Mouse (Mus musculus): ENCODE results near the gene Adh6a.

The Adh6a gene

DNA sequence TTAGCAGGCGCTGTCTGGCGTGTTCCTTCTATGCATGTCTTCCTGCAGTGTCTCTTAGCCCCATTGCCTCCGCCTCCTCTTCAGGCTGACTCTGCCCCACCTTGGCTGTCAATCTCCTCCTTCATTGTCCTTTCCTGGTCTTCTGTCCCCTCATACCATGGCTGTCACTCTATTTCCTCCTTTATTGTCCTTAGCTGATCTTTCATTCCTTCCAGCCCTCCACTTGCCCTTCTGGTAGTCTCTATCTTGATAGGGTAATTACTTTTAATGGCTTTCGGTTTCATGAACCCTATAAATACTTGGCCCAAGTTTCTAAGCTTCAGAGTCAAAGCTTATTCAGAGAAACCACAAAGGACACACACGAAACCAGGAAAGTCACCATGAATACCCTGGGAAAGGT is at the start of gene Adh6a:
TSS of gene Adh6a (plus strand) at position 322 of the 400 bp plus-strand sequence.
- DNase-seq (ENCODE audit: low spot score in 2 of 2) = no peak

- DNase-seq (ENCODE audit: low spot score in 2 of 2) = peak in 1 of 2 experiments; percentile 40
These were observed 48.4 kb upstream of the Adh6a start for GRCm38 (mm10) chr3:138264648-138265047.

GRCm38 (mm10) chr3:138270507-138270906 is 42.6 kb upstream of the Adh6a start:
- DNase-seq (ENCODE audit: low spot score in 2 of 2) = no peak

DNA sequence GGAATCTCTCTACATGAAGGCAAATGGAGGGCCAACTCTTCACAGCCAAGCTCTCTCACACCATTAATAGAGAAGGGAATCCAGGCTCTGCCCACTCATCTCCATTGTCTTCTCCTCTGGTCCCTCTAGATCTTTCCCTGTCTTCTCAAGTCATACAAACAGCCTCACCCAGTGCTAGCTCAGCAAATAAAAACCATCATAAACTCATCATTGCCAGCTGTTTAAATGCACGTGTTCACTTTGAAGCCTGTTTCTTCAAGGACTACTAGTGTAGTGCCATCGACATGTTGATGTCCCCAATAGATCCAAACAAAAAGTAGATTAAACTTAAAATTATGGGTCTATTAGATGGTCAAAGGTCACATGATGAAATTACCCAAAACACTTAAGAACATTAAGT is 41.8 kb upstream of the Adh6a start:
- DNase-seq (ENCODE audit: low spot score in 2 of 2) = no peak

DNA sequence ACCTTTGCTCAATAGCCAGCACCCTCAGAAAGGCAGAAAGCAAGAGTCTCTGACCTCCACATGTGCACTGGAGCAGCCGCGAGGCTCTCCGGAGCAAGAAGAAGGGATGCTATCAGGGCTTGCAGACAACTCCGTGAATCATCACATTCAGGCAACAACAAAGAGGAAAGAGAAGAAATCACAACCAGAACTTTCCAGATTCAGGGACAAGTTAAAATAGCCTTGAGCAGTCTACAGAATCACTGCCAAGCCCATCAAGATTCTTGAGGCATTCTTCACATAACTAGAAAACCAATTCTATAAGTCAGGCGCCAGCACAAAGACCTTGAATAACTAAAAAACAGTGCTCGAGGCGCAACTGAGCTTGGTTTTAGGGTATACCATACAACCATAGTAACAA is 40.0 kb upstream of the Adh6a start:
- no peak for DNase-seq (ENCODE audit: low spot score in 2 of 2)

DNA sequence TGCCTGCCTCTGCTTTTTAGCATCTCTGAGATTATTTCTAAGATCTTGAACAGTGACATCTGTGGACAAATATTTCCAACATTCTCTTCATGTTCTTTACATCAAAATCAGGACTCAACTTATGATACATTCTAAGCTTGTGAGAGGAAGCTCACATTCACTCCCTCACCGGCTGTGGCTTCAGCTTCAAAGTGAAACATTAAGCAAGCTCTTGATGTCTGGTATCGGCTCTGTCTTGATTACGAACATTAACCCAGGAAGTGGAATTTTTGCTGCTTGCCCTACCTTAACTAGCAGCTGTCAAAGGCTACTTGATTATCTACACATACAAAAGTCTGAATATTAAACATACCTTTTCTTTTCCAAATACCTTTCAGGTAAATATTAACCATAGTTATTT is 38.0 kb upstream of the Adh6a start:
- DNase-seq (ENCODE audit: low spot score in 2 of 2) = no peak

DNA sequence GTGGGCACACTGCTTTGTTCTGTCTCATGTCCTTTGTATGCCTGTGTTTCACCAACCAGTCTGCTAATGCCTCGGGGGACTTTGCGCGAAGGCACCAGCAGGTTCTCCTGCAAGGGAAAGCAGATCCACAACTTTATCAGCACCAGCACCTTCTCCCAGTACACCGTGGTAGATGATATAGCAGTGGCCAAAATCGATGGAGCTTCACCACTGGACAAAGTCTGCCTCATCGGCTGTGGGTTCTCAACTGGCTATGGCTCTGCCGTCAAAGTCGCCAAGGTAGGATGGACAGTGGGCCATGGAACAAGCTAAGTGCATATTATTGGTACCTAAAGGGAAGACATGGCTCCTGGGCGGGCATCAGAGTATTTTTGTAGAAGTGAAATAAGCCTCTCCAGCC is 30.5 kb upstream of the Adh6a start:
- DNase-seq (ENCODE audit: low spot score in 2 of 2) = no peak

GRCm38 (mm10) chr3:138283831-138284230 is 29.3 kb upstream of the Adh6a start:
- no peak for DNase-seq (ENCODE audit: low spot score in 2 of 2)

DNA sequence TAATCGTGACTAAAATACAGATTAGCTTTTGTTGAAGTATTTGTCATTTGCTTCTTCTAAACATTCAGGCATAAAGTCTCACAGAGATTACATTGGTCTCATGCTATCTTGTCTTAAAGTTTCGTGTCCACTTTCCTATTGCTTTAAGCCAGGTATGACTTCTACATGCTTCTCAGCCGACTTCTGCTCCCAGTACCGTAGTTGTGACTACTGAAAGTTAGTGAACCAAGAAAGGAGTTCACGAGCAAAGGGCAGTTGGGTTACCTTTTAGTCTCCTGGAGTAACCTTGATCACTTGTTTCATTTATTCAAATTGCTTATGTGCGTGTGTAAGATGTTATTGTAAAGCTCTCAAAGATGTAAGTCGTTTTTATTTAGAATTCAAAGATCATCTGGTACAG is 27.1 kb upstream of the Adh6a start:
- DNase-seq (ENCODE audit: low spot score in 2 of 2) = no peak

DNA sequence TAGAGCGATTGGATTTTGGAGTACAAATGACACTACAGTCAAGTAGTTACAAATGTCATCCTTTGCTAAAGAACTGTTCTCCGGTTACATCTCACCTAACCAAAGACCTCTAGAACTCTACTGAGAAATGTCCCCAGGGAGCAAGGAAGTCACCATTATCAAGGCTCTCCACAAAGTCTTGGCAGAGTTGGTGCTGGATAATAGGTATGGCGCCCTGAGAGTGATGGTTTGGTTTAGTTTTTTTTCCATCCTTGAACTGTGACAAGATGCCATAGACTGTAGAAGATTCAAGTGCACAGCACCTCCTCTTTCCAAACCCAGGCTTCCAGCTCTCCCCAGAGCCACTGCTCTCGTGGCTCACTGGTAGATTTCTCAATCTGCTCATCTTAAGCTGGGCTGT is 25.4 kb upstream of the Adh6a start:
- DNase-seq (ENCODE audit: low spot score in 2 of 2) = no peak

DNA sequence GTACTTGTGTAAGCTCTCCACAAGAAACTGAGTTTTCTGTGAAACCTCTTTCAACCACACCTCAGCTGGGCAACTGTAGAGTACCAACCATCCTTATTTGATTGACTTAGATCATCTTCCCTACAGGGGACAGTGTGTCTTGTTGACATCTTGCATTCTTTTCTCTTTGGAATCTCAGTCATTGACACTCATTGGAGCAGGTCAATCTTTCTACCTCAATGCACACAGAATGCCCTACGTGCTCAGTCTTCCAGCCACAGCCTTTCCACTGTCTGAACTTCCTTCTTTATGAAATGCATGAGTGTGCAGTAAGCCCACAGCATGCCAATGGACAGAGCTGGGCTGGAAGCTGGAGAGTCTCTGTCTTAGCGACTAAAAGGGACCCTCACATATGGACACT is 22.4 kb upstream of the Adh6a start:
- no peak for DNase-seq (ENCODE audit: low spot score in 2 of 2)

GRCm38 (mm10) chr3:138291529-138292117 is 21.5 kb upstream of the Adh6a start:
- DNase-seq (ENCODE audit: low spot score in 2 of 2) = no peak

DNA sequence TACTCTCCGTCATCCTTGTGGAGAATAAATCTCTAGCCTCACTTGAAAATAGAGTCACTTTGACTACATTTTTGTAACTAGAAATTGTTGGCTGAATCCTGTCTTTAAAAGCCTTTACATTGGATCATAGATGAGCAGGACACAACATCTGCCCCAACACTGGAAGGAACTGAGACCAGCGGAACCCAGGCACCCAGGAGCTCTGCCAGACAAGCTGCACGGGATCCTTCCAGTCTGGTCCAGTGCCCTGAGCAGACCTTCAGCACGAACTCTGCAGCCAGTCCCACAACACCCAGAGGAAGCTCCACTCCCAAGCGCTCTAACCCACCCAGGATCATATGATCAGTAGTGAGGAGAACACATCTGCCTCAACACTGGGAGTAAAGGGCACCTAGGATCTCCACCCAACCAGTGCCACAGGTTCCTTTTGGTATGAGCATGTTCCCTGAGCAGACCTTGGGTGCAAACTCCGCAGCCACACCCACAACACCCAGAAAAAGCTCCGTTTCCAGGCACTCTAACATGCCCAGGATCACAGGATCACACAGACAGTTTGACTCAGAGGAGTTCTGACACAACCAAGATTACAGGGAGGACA is 19.7 kb upstream of the Adh6a start:
- DNase-seq (ENCODE audit: low spot score in 2 of 2) = no peak

DNA sequence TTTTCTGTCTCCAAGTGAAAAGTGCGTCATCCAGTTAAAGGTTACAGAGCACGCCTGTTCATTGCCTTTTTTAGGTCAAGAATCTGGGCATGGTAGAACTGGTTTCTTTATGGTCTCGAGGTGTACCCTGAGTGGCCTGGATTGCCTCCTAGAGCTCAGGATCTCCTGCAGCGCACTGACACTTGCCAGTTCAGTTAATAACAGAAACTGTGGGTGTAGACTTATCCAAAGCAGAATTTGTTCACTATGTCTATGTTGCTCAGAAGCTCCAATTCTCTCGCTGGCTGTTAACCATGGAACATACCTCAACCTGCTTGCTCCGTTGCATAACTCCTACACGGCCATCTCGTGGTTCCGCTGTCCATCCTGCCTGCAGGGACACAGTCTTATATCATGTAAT is 13.0 kb upstream of the Adh6a start:
- DNase-seq (ENCODE audit: low spot score in 2 of 2) = no peak

GRCm38 (mm10) chr3:138302676-138303075 is 10.4 kb upstream of the Adh6a start:
- no peak for DNase-seq (ENCODE audit: low spot score in 2 of 2)

DNA sequence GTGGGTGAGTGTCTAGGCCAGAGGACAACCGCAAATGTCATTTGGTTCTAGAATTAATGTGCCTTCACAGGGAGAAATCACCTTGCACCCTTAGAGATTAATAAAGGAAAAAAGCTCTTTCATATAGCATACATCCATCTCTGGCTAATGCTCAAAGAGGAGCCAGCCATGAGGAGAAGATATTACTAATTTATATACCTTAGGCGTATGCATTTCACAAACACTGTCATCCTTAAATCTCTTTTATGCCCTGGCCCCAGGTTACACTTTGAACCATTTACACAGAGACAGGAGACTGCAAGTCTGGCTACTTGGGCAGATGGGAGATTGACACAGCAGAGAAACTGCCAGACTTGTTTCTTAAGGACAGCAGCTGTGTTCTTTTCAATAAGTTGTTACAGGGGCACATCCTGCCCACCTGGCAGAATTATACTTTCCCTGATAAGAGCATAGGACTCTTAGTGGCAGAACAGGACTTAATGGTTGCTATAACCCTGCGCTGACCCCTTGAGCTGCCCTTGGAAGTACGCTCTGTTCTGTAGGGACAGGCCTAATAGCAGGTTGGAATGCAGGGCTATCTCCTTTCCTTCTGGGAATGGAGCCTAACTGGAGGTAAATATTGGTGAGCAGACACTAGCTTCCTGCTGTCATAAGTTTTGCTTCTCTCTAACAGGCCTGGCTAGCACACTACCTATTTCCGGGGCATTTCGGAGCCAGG is 9.2 kb upstream of the Adh6a start:
- no peak for DNase-seq (ENCODE audit: low spot score in 2 of 2)

DNA sequence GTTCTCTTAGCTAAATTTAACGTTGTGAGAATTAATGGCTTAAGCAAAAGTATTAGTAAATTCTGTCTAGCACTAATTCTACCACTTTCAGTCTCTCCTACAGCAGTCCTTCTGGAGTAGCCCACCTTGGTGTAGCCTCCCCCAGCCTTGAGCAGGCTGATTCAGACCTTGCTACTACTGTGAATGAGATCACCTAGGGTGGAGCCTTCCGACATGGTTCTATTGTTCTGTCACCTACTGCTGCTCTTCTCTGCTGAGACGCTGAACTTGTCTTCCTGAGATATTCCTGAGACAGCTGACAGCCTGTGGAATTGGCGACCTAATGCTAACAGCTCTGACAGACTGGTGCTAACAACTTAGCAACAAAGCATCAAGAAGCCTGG is 8.6 kb upstream of the Adh6a start:
- DNase-seq (ENCODE audit: low spot score in 2 of 2) = no peak

- DNase-seq (ENCODE audit: low spot score in 2 of 2) = no peak
These were observed 7.4 kb upstream of the Adh6a start for GRCm38 (mm10) chr3:138305486-138306289.

GRCm38 (mm10) chr3:138306290-138306683 is 6.8 kb upstream of the Adh6a start:
- no peak for DNase-seq (ENCODE audit: low spot score in 2 of 2)

DNA sequence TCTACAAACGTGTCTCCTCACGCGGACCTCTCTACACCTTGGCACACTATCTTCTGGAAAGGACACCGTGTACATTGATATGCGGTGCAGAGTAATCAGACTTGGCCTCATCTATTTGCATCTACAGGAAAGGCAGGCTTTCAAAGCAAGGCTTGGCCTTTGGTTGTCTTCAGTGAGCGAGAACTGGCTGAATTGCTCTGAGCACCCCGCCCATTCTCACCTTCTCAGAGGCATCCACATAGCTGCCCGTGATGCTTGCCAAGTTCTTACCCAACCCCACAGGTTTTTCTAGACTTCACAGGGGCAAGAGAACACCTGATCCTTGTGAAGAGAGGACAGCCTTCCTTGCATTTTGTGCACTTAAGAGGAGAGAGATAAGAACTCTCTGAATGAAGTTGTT is 3.2 kb upstream of the Adh6a start:
- DNase-seq (ENCODE audit: low spot score in 2 of 2) = no peak

DNA sequence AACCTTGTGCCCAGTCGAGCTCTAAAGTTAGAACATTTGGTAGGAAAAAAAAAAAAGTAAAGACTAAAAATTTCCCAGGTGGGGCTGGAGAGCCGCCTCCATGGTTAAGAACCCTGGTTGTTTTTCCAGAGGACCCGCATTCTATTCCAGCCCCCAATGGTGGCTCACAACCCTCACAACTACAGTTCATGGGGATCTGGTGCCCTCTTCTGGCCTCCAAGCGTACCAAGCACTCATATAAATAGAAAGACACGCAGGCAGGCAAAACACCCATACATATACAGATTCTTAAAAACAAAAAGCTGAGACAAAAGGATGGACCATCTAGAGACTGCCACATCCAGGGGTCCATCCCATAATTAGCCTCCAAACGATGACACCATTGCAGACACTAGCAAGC is 2.1 kb upstream of the Adh6a start:
- DNase-seq (ENCODE audit: low spot score in 2 of 2) = no peak

DNA sequence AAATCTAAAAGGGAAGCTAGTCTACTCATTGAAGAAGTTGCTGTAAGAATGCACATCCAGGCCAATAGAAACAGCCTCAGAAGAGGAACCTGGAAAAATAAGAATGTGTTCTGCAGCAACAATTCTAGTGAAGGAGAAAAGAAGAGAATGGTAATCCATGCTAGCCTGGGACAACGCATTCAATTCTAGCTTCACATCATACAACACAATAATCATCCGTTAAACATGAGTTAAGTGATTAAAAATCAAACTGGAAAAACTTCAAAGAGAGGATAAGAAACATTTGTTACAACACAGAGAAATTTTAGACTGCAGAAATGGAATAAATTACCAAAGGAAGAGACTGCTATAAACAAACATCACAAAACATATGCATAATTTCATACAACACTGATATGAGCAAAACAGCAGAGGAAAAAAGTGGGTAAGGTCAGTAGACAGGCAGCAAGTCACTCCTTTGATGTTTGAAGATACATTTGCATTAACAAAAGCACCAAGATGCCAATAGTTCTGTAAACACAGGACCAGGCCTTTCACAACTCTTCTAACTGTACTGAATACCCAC is 3.9 kb downstream of the Adh6a start:
- no peak for DNase-seq (ENCODE audit: low spot score in 2 of 2)

All from right cerebral cortex, postnatal 10 days (tissue).